Mouse (Mus musculus) midbrain, embryonic 16.5 days (tissue): ENCODE results near the gene Iapp. TPM values are rescaled to one million over a fixed set of nuclear protein-coding genes. Genes with fewer than 3 reads are reported as not detected.

Experiments
- polyA plus RNA-seq: library from polyadenylated mRNA; unstranded; fragments of >200 nt; fragmentation: Nextera tagmentation; extraction: Ambion mirVana; gene quantifications from 2 replicates; pipeline ENCODE4 v1.2.1, GENCODE M21; 2015

Iapp gene
- polyA plus RNA-seq, 1 experiment from 2014 or later = not detected

Other genes with a start within 250 kb of the Iapp start
- gene Slco1a6, start 89.9 kb upstream of the Iapp start, polyA plus RNA-seq = 0.53 TPM in 1 of 2 replicates, not detected in the other
- 0.45 and 0.74 TPM in 2 replicates for gene Slco1a5, start 24.6 kb downstream of the Iapp start, polyA plus RNA-seq
- 22.6 and 27.0 TPM in 2 replicates for gene Pyroxd1, start 47.2 kb downstream of the Iapp start, polyA plus RNA-seq
- 25.6 and 27.4 TPM in 2 replicates for gene Recql, start 88.7 kb downstream of the Iapp start, polyA plus RNA-seq
- gene Golt1b, start 88.8 kb downstream of the Iapp start, polyA plus RNA-seq = 80.1 and 82.4 TPM in 2 replicates
- 8.1 and 9.0 TPM in 2 replicates for gene Spx, start 115.0 kb downstream of the Iapp start, polyA plus RNA-seq
- gene Gys2, start 174.7 kb downstream of the Iapp start, polyA plus RNA-seq = 0.09 TPM in 1 of 2 replicates, not detected in the other
- 407 and 436 TPM in 2 replicates for gene Ldhb, start 209.5 kb downstream of the Iapp start, polyA plus RNA-seq